Mouse (Mus musculus) frontal cortex, postnatal 14 days (tissue): ENCODE measurements around the gene Dctn5.

Source experiments
- DNase-seq, 2 experiments: peaks; one replicate each; pipeline ENCODE4 v3.0.0; 2022; ENCODE audit warnings: low spot score in 2 of 2

The Dctn5 gene

DNA sequence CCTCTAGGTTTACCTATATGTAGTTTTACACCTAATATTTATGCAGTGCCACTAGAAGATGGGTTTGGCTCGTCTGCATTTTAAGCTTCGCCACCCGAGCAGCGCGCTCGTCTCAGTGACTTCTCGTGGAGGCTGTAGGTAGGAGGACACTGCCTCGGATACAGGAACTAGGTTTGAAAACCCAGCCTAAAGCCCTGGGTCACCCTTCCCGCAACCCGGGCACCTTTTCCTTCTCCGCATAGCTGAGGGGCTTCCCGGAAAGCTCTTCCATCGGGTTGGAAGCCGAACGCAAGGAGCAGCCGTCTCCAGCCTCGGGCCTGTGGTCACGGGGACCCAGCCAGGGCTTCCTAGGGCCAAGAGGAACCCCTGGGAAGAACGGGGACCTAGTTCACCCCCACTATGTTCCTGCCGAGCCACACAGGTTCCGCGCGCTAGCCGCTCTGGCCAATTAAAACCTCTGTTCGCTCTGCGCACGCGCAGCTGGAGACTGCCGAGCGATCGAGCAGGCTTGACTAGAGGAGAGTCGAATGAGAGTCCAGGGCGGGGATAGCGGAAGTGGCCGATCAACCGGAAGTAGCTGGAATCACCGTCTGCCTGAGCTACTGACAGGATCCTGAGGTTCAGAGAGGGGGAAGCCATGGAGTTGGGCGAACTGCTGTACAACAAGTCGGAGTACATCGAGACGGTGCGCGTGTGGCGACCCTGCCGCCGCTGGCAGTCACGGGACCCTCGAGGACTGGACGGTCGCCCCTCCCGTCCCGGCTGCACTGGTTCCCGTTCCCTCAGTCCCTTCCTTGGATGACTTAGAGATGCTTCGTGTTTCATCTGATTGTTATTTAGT lies at the start of gene Dctn5, which contains the start of gene Palb2:
Gene Dctn5 (plus strand): TSS at position 545 of the 841 bp plus-strand sequence.
Gene Palb2 (minus strand): TSS at position 489 of the 841 bp plus-strand sequence.
- DNase-seq, result peak; percentile 97

DNA sequence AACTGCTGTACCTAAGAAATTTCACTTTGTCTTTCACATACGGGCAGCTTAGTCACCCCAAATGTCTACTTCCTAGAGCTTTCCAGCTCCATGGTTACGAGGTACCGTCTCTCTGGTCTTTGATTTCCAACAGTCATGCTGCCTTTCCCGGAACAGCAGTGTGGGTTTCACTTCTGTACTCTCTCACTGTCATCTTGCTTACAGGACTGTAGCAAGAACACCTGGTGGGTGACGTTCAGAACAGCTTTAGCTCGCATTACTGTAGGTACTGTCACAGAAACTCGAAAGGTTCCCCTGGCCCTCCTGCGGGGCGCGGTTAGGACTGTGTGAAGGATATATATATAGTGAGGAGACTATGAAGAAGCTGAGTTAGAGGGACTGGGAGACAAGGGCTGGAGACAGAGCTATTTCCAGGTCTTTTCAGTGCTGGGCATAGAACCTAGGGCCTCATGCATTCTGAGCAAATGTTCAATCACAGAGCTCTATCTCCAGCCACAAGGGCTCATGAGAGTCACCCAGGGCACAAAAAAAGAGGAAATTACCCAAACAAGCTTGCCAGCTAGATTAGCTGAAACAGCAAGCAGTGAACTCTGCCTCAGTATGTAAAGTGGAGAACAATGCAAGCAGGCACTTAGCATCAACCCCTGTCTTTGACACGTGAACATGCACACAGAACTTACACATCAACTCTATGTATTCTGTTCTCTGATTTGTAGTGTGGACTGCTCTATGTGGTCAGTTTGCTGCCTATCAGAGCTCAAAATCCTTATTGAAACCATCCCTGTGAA lies 45.5 kb upstream of the Dctn5 start:
- no peak for DNase-seq

DNA sequence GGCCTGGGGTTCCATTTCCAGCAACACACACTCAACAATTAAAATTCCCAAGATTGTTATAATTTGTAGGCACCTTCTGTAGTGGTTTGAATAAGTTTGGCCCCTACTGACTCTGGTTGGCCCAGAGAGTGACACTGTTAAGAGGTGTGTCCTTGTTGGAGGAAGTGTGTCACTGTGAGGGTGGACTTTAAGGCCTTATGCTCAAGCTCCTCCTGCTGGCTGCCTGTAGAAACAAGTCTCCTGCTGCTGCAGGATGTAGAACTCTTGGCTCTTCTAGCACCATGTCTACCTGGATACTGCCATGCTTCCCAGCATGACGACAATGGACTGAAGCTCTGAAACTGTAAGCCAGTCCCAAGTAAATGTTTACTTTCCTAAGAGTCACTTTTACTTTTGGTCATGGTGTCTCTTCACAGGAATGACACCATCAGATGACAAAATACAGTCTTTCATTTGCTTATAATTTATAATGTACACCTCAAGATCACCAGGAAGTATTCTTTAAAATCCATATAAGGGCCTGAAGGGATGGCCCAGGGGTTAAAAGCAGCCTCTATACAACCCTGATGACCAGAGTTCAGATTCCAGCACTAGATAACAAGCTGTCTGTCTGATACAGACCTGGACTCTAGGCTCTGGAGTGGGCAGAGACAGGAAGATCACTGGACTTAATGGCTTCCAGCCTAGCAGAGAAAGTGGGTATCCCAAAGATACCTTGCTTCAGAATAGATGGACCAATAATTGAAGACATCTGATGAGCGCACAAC lies 38.1 kb upstream of the Dctn5 start:
- DNase-seq, result no peak

DNA sequence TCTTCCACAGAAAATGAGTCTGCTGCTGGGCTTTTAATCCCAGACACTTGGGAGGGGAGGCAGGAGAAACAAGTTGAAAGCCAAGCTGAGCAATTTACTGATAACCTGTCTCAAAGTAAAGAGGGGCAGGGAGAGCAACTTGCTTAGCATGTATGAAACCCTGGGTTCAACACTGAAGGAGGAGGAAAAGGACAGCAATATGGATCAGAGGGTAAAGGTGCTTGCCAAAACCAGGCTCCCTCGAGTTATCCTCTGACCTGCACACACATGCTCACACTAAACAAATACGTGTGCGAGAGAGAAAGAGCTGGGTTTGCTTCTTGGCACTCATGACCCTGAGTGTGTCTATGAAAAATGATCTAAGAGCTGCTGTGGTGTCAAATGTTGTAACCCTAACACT lies 34.8 kb upstream of the Dctn5 start:
- DNase-seq, result no peak

DNA sequence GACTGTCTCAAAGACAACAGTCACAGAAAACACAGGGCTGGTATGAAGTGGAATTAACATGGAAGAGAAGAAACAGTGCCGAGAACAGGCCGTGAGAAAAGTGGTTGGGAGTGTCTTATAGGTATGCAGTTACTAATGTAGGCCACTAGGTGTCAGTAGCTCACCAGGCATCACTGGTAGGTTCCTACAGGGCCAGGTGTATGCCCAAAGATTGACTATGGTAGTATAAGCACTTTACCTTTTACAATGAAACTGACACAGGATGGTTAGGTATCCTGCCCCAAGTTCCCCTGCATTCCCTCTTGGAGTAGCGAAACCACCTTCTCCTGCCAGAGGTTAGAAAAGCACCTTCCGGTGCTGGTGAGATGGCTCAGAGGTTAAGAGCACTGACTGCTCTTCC lies 33.6 kb upstream of the Dctn5 start:
- DNase-seq, result no peak

DNA sequence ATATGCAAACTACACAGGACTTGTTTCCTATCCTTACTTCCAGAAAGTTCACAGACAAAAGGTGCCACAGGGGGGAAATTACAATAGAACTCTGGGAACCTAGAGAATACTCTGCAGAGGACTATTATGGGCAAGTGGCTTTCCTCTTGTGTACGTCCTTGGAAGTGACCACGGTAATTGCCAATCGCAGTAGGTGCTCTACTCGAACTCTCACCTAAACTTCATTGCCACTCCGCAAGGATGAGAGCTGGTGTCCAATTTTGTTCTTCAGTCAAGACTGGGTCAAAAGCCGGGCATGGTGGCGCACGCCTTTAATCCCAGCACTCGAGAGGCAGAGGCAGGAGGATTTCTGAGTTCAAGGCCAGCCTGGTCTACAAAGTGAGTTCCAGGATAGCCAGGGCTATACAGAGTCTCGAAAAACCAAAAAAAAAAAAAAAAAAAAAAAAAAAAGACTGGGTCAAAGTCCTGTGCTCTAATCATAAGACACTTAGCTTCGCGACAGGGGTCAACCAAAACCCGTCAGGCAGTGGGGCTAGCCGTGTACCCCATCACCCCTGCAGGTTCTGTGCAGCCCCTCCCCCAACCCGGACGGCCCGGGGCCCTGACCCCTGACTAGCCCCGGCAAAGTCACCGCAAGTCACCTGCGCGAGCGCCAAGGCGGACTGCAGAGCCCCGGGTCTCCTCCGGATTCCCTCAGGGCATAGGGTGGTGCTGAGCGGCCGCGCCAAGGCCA lies 31.7 kb upstream of the Dctn5 start:
- peak in 1 of 2 experiments; percentile 29 for DNase-seq

DNA sequence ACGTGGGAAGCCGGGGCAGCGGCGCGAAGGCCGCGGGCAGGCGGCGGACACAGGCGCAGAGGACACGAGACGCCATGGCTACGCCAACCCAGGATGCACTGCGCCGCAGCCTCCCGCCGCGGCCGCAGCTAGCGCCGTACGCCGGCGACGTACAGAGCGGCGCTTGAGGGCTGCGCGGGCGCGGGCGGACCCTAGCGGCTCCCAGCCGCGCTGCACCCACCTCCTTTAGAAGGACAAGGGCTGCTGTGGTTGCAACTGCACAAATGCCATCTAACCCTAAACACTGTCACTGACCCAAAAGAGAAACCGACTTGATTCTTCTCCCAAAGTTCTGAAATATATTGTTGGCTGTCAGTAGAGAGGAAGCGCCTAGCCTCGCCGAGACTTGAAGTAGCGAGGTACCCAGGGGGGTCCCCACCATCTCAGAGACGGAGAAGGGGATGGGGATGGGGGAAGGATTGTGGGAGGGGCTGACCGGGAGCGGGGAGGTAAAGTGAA lies 31.0 kb upstream of the Dctn5 start, which contains the start of gene Ndufab1:
Gene Ndufab1 (minus strand): TSS at position 140 of the 498 bp plus-strand sequence.
- peak; percentile 70 to 76 for DNase-seq

DNA sequence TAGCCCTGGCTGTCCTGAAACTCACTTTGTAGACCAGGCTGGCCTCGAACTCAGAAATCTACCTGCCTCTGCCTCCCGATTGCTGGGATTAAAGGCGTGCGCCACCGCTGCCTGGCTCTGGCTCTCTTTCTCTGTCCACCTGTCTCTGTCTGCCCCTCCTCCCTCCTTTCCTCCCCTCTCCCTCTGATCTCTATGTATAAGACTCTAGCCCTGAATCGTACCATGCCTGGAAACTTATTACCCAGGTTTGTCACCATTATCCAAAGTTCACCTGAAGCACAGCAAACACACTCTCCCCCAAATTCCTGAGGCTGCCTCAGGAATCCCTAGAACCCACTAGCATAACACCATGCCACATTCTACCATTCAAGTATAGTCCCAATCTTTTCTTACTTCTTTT lies 24.6 kb upstream of the Dctn5 start:
- DNase-seq, result no peak

DNA sequence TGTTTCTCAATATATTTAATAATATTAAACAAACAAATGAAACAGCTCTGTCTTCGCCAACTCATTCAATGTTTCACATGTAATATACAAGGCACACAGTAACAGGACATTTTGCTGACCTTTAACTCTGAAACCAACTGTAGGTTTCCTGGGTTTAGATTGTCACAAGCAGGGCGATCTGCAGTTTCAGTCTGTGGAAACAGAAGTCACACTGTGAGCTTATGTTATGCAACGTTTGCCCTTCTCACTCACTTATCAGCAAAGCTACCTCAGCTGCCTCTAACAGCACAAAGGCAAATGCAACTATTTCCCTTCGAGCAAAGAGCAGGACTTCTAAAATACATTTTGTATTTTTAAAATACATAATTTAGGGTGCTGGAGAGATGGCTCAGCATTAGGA lies 9.3 kb upstream of the Dctn5 start:
- no peak for DNase-seq

DNA sequence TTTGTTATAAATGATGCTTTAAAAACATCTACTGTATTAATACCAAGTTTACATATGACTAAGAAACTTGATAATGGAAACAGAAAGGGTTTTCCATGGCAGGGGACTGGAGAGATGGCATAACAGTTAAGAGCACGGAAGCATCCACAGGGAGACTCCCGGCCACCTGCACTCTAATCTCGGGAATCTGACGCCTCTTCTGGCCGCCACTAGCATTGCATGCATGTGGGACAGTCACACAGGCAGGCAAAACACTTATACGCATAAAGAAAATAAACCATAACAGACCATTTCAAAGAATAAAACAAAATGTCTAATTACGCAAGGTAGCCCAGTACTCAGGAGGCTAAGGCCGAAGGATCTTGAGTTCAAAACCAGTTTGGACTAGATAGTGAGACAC lies 7.2 kb upstream of the Dctn5 start:
- no peak for DNase-seq

DNA sequence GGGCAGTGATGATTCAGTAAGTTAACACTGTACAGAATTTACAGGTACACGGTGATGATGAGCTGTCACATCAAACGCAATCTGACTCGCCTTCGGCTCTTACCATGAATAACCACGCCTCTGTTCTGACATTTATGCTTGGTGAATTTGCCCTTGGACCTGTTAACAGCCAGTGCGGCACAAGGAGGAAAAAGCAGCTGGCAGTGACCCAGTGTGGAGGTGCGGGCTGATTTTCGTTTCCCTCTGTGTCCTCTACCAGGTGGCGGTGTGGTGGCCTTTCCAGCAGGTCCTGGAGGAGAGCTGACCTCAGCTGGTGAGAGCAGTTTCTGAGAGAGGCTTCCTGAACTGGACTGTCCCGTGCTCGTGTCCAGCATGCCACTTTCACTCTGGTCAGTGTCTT lies 5.9 kb upstream of the Dctn5 start:
- DNase-seq, result no peak

DNA sequence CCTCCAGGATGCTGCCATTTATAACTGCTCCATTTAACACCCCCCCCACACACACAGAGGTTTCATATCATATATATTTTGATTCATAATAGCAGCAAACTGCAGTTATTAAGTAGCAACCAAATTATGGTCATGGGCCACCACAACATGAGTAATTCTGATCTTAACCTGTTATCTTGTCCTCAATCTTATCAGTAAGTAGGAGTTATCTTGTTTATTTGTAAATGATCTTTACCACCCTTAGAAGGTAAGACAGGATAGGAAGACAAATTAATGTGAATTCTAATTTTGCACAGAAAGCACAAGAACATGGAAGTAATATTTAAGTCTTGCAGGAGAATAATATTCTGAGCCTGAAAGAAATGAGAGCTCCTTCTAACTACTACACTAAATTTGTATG lies 1.0 kb upstream of the Dctn5 start:
- no peak for DNase-seq

DNA sequence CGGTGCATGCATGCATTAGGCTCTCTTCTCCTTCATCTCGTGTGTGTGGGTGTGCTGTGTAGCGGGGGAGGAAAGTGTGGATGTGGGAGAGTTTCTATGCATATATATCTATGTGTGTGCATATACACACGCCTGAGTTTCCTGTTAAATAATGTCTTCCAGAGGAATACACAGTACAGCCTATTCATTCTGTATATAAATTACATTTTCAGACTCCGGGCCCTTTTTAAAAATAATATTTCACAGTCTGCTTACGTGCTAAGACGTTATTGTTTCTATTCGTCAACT lies 441 bp downstream of the Dctn5 start:
- no peak for DNase-seq

DNA sequence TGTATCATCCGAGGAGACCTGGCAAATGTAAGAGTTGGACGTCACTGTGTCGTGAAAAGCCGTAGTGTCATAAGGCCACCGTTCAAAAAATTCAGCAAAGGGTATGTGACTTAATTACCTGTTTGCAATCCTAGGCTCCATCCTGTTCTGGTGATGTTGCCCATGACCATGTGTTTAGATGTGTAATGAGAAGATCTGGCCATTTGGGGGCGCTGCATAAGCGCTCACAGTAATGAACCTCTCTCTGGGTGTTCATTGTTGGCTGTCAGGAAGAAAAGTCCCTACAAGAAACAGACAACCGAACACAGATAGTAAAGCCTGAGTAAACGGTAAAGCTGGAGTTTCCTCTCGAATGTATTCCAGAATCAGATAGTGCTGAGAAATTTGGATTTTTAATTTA lies 2.2 kb downstream of the Dctn5 start:
- DNase-seq, result no peak

DNA sequence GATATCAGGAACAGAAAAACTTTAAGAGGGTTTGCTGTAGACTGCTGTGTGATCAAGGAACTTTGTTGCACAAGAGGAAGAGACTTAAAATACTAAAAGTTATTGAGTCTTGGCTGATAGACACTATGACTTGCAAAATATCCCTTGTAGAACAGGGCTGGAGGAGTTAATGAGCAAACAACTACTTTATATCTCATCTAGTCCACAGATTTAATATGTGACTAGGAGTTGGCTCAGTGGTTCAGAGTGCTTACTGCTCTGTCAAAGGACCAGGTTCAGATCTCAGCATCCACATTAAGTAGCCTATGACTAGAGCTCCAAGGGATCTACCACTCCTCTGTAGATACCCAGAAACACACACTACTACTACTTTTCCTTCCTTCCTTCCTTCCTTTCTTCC lies 4.2 kb downstream of the Dctn5 start:
- DNase-seq, result no peak

DNA sequence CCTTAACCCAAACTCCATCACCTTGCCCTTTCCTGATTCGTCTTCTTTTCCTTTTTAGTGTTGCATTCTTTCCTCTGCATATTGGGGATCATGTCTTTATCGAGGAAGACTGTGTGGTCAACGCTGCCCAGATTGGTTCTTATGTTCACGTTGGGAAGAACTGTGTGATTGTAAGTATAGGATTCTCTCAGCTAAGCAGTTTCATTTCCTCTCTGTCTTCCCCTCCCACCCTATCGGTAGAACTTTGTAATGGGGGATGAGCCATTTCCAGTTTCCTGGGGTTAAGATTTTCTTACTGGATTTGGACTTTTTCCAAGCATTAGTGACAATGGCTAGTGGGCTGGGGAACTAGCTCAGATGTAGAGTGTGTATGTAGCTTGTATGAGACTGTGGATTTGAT lies 5.3 kb downstream of the Dctn5 start:
- DNase-seq, result no peak

DNA sequence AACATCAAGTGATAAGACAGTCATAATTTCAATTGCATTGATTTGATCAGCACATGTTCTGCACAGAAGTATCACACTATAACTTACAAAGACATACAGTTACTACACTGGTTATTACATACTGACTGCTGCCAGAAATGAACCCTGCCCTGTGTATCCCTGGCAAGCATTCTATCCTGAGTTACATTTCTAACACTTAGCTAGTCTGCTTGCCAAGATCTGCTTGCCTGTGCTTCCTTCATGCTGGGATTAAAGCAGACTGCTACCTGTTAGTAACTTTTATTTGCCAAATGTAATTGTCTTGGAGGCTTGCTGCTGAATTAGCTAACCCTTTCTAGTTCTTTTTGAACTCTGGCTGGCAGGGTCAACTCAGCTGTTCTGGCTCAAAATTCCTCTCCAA lies 8.2 kb downstream of the Dctn5 start:
- DNase-seq, result no peak

DNA sequence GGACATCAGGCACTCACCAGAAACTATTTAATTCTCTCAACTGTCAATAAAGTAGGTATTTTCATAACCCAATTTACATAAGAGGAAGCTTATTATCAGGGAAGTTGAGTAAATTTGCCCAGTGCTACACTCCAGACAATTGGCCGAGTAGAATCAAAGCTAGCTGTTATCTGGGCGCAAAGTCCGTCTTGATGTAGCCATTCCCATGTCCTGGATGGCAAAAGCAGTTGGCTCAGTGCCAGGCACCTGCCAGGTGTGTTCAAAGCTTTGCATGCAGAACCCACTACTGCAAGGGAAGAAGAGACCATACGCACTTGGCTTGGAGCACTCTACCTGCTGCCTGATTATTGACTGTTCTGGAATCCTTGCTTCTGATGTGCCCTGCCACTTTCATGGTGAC lies 19.6 kb downstream of the Dctn5 start:
- no peak for DNase-seq

DNA sequence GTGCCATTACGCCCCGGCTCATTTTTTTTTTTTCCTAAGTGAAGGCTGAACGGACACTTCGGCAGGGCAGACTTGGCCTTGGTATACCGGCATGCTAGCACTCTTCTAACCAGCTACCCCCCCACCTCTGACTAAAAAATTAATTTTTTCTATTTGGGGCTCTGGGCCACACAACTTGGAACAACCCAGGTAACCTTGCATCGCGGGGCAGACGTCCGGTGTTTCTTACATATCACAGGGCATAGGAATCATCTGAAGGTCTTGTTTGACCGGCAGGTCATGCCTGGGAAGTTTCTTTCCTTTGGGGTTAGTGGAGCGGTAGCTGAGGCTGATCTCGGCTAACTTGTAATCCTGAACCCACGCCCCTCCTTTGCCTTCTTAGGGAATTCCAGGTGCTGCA lies 25.6 kb downstream of the Dctn5 start:
- DNase-seq, result no peak

DNA sequence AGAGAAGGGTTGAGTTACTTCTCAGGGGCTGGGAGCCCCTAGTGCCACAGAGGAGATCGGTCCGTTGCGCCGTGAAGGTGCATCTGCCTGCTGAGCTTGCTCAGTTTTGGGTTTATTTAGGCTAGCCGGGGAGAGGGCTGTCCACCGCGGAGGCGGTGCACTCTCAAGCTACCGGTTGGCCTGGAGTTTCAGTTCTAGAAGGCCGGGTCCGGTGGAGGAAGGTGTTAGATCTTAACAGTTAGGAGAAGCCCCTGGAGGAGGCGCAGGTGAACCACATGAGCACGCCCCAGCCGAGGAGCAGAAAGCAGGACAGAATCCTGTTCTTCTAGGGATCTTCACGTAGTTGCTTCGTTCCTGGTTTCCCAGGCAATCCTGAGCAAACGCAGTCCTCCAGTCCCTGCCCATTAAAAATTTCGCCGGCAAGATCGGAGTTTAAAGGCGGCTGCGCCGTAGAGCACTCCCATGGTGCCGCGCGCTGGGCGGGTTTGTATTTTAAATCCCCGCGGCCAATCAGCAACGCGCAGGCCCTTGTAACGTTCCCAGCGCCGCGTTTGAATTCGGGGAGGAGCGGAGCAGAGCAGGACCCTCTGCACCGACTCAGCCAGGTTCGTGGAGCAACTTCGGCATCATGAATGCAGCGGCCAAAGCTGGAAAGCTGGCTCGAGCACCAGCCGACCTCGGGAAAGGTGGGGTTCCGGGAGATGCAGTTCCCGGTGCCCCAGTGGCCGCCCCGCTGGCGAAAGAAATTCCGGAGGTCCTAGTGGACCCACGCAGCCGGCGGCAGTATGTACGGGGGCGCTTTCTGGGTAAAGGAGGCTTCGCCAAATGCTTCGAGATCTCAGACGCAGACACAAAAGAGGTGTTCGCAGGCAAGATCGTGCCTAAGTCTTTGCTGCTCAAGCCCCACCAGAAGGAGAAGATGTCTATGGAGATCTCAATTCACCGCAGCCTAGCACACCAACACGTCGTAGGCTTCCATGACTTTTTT lies 26.4 kb downstream of the Dctn5 start, which contains the start of gene Plk1:
Gene Plk1 (plus strand): TSS at position 525 of the 988 bp plus-strand sequence.
- DNase-seq, result peak; percentile 58 to 78
